Mouse (Mus musculus) liver, embryonic 15.5 days (tissue): ENCODE data around the gene Fbxw2. TPM values are rescaled to one million over a fixed set of nuclear protein-coding genes. Genes with fewer than 3 reads are reported as not detected.
"Not testable (repeated sequence)": the region's sequence is repeated elsewhere in the genome, so short reads cannot be mapped to it uniquely, and the experiment has no call there.

ENCODE experiments used
- ATAC-seq: fragments of 200-750 bp; cut with Nextera tagmentation; 2 replicates; pipeline ENCODE4 v1.8.0; 2017; ENCODE audit warnings: moderate number of reproducible peaks, mild to moderate bottlenecking, moderate library complexity; ENCODE audit not compliant: insufficient read depth
- H3K27ac ChIP-seq: fragments of 300-500 bp; sonication (generic); replicated peaks from 2 replicates; pipeline ENCODE4 v1.5.1; 2015; ENCODE audit warnings: mild to moderate bottlenecking, inconsistent platforms
- H3K27me3 ChIP-seq: fragments of 300-500 bp; sonication (generic); 2 replicates; pipeline ENCODE4 v1.6.1; 2015; ENCODE audit warnings: mild to moderate bottlenecking, inconsistent platforms
- H3K36me3 ChIP-seq: fragments of 300-500 bp; sonication (generic); replicated peaks from 2 replicates; pipeline ENCODE4 v1.6.1; 2015; ENCODE audit warnings: moderate library complexity, mild to moderate bottlenecking, inconsistent platforms
- H3K4me1 ChIP-seq: fragments of 300-500 bp; sonication (generic); replicated peaks from 2 replicates; pipeline ENCODE4 v1.6.1; 2015; ENCODE audit warnings: inconsistent platforms
- H3K4me2 ChIP-seq: fragments of 300-500 bp; sonication (generic); 2 replicates; pipeline ENCODE4 v1.6.1; 2015; ENCODE audit warnings: moderate library complexity, mild to moderate bottlenecking, inconsistent platforms
- H3K4me3 ChIP-seq: fragments of 300-500 bp; sonication (generic); replicated peaks from 2 replicates; pipeline ENCODE4 v1.5.1; 2015; ENCODE audit warnings: mild to moderate bottlenecking, inconsistent platforms
- H3K9ac ChIP-seq: fragments of 300-500 bp; sonication (generic); 2 replicates; pipeline ENCODE4 v1.6.1; 2015; ENCODE audit warnings: moderate library complexity, mild to moderate bottlenecking, inconsistent platforms
- H3K9me3 ChIP-seq: fragments of 300-500 bp; sonication (generic); replicated peaks from 2 replicates; pipeline ENCODE4 v1.6.1; 2016; ENCODE audit warnings: inconsistent platforms
- WGBS: fragments of 180-500 bp; shearing (Covaris S2); methylation state at CpG from one replicate; pipeline ENCODE4 v1.1.7; 2015; ENCODE audit warnings: mixed read lengths; ENCODE audit not compliant: insufficient replicate concordance; 5-methylcytosine and 5-hydroxymethylcytosine counted together
- polyA plus RNA-seq: library from polyadenylated mRNA; unstranded; fragments of >200 nt; fragmentation: Nextera tagmentation; extraction: Ambion mirVana; gene quantifications from 2 replicates; pipeline ENCODE4 v1.2.1, GENCODE M21; 2015

The Fbxw2 gene
- polyA plus RNA-seq, 1 experiment from 2014 or later = 57.5 TPM

- not testable (repeated sequence) for H3K4me1 ChIP-seq, H3K27me3 ChIP-seq, H3K9ac ChIP-seq, ATAC-seq, H3K4me3 ChIP-seq, H3K27ac ChIP-seq, H3K4me2 ChIP-seq, H3K9me3 ChIP-seq, H3K36me3 ChIP-seq
- 65% methylated on average over 5 of the region's 5 CpGs for WGBS
Measured at GRCm38 (mm10) chr2:34840143-34840542, 14.0 kb upstream of the Fbxw2 start.

- no peaks in the 10 kb centered on the region for H3K9me3 ChIP-seq
- H3K4me1 ChIP-seq = no peaks in the 10 kb centered on the region
- no peak overlapping the region for H3K9ac ChIP-seq
- peaks cover 3% of the 10 kb centered on the region; the same call in 1 of the 2 replicates for H3K27me3 ChIP-seq
- no peak for ATAC-seq
- H3K4me3 ChIP-seq = no peak overlapping the region
- H3K36me3 ChIP-seq = no peaks in the 10 kb centered on the region
- WGBS = 55% methylated on average over 3 of the region's 3 CpGs
- H3K4me2 ChIP-seq = no peak overlapping the region
- H3K27ac ChIP-seq = no peak overlapping the region
Measured at GRCm38 (mm10) chr2:34835669-34836068, 9.6 kb upstream of the Fbxw2 start.

GRCm38 (mm10) chr2:34833624-34834023 lies 7.5 kb upstream of the Fbxw2 start:
- H3K9ac ChIP-seq = no peak overlapping the region

GRCm38 (mm10) chr2:34832766-34833457 lies 6.8 kb upstream of the Fbxw2 start, which contains the start of gene Gm34653:
Gene Gm34653, plus strand, starts transcription at chr2:34833007.
- H3K4me3 ChIP-seq, H3K27ac ChIP-seq, H3K9me3 ChIP-seq, H3K27me3 ChIP-seq, H3K4me2 ChIP-seq, H3K4me1 ChIP-seq, ATAC-seq, H3K9ac ChIP-seq, H3K36me3 ChIP-seq: not testable (repeated sequence)
- 49% methylated on average over 11 of the region's 11 CpGs for WGBS

More at GRCm38 (mm10) chr2:34833624-34834023, 7.5 kb upstream of the Fbxw2 start:
- no peaks in the 10 kb centered on the region for H3K4me1 ChIP-seq
- H3K4me2 ChIP-seq = no peak overlapping the region
- WGBS = 78% methylated on average over 17 of the region's 17 CpGs
- ATAC-seq = no peak
- H3K9me3 ChIP-seq = no peaks in the 10 kb centered on the region
- peaks cover 3% of the 10 kb centered on the region; the same call in 1 of the 2 replicates for H3K27me3 ChIP-seq
- H3K4me3 ChIP-seq = no peak overlapping the region
- no peak overlapping the region for H3K27ac ChIP-seq
- H3K36me3 ChIP-seq = no peaks in the 10 kb centered on the region

GRCm38 (mm10) chr2:34830066-34830465 lies 4.0 kb upstream of the Fbxw2 start:
- H3K9me3 ChIP-seq, H3K9ac ChIP-seq, H3K36me3 ChIP-seq, H3K27me3 ChIP-seq, ATAC-seq, H3K27ac ChIP-seq, H3K4me2 ChIP-seq, H3K4me3 ChIP-seq: not testable (repeated sequence)
- H3K4me1 ChIP-seq = peaks cover 19% of the 10 kb centered on the region
- 85% methylated on average over 17 of the region's 17 CpGs for WGBS

- H3K4me3 ChIP-seq = no peak overlapping the region
- no peak overlapping the region for H3K9ac ChIP-seq
- no peaks in the 10 kb centered on the region; the same call in 1 of the 2 replicates for H3K27me3 ChIP-seq
- H3K9me3 ChIP-seq = no peaks in the 10 kb centered on the region
- WGBS = 58% methylated on average over 1 of the region's 1 CpGs
- H3K4me2 ChIP-seq = peak overlapping the region; percentile 23; the same call in 1 of the 2 replicates
- peak overlapping the region; percentile 70 for H3K27ac ChIP-seq
- H3K4me1 ChIP-seq = peaks cover 38% of the 10 kb centered on the region
- 0 out of 2 replicates have a peak, but pooled peaks cover 3% of the 10 kb centered on the region for H3K36me3 ChIP-seq
- ATAC-seq = peak; percentile 23
Measured at GRCm38 (mm10) chr2:34828026-34828425, 1.9 kb upstream of the Fbxw2 start.

- Histone ChIP-seq H3K36me3 (peaks cover 6% of the 10 kb centered on the region), H3K4me2 (peak overlapping the region; percentile 23; the same call in 1 of the 2 replicates), H3K4me3 (no peak overlapping the region), H3K27ac (peak overlapping the region; percentile 70), H3K9ac (no peak overlapping the region), H3K4me1 (peaks cover 41% of the 10 kb centered on the region), H3K27me3 (no peaks in the 10 kb centered on the region; the same call in 1 of the 2 replicates), H3K9me3 (no peaks in the 10 kb centered on the region)
- ATAC-seq = no peak
- 64% methylated on average over 4 of the region's 4 CpGs for WGBS
Measured at GRCm38 (mm10) chr2:34827591-34827990, 1.5 kb upstream of the Fbxw2 start.

- Histone ChIP-seq H3K9me3 (no peaks in the 10 kb centered on the region), H3K36me3 (peaks cover 16% of the 10 kb centered on the region), H3K9ac (peak overlapping the region; percentile 96), H3K27me3 (no peaks in the 10 kb centered on the region; the same call in 1 of the 2 replicates), H3K4me1 (peaks cover 50% of the 10 kb centered on the region), H3K4me2 (peak overlapping the region; percentile 88), H3K4me3 (peak overlapping the region; percentile 95), H3K27ac (peak overlapping the region; percentile 94)
- no peak for ATAC-seq
- WGBS = 35% methylated on average over 20 of the region's 21 CpGs
Measured at GRCm38 (mm10) chr2:34826460-34827231, 535 bp upstream of the Fbxw2 start.

- H3K36me3 ChIP-seq = peaks cover 86% of the 10 kb centered on the region
- ATAC-seq = no peak
- H3K27me3 ChIP-seq = no peaks in the 10 kb centered on the region
- H3K27ac ChIP-seq = no peak overlapping the region
- H3K4me1 ChIP-seq = peaks cover 39% of the 10 kb centered on the region
- no peaks in the 10 kb centered on the region for H3K9me3 ChIP-seq
- no peak overlapping the region for H3K4me2 ChIP-seq
- H3K9ac ChIP-seq = no peak overlapping the region
- H3K4me3 ChIP-seq = no peak overlapping the region
- 95% methylated on average over 2 of the region's 2 CpGs for WGBS
Measured at GRCm38 (mm10) chr2:34818492-34818891, 7.6 kb downstream of the Fbxw2 start.

- not testable (repeated sequence) for H3K27me3 ChIP-seq, H3K4me2 ChIP-seq, H3K4me3 ChIP-seq, H3K9ac ChIP-seq, H3K9me3 ChIP-seq
- Histone ChIP-seq H3K27ac (peak overlapping the region; percentile 64), H3K4me1 (peaks cover 27% of the 10 kb centered on the region), H3K36me3 (peaks cover 93% of the 10 kb centered on the region)
- ATAC-seq = peak; percentile 54; the same call in 1 of the 2 replicates
- 92% methylated on average over 2 of the region's 2 CpGs for WGBS
Measured at GRCm38 (mm10) chr2:34815893-34816292, 10.2 kb downstream of the Fbxw2 start.

GRCm38 (mm10) chr2:34812706-34813105 lies 13.4 kb downstream of the Fbxw2 start:
- Histone ChIP-seq H3K27me3 (no peaks in the 10 kb centered on the region), H3K4me2 (no peak overlapping the region), H3K36me3 (peaks cover 95% of the 10 kb centered on the region), H3K9me3 (no peaks in the 10 kb centered on the region), H3K4me3 (no peak overlapping the region), H3K4me1 (peaks cover 55% of the 10 kb centered on the region), H3K27ac (no peak overlapping the region), H3K9ac (no peak overlapping the region)
- 80% methylated on average over 7 of the region's 7 CpGs for WGBS
- ATAC-seq = no peak
